Mouse (Mus musculus): ENCODE results near the gene B230217C12Rik. TPM values are rescaled to one million over a fixed set of nuclear protein-coding genes. Genes with fewer than 3 reads are reported as not detected.

Gene B230217C12Rik
- polyA plus RNA-seq, 1 experiment from 2014 or later = 24.1 TPM

GRCm38 (mm10) chr11:97820840-97821239, 19.7 kb upstream of the B230217C12Rik start:
- WGBS = 62% methylated on average over 4 of the region's 4 CpGs
- Histone ChIP-seq H3K27ac (ENCODE audit: low read length) (no peak overlapping the region), H3K27me3 (replicated peaks; ENCODE audit: control insufficient read depth, insufficient read depth, low read length) (no peaks in the 10 kb centered on the region), H3K9me3 (ENCODE audit: control insufficient read depth, low read length) (no peaks in the 10 kb centered on the region), H3K4me3 (replicated peaks; ENCODE audit: low read length) (no peak overlapping the region), H3K9ac (replicated peaks; ENCODE audit: low read depth, low read length) (no peak overlapping the region), H3K4me1 (replicated peaks; ENCODE audit: control insufficient read depth, insufficient read depth, low read length) (peaks cover 13% of the 10 kb centered on the region), H3K36me3 (ENCODE audit: control insufficient read depth, insufficient read depth) (peaks cover 12% of the 10 kb centered on the region), H3K4me2 (ENCODE audit: low read length) (no peak overlapping the region)
- no peak for ATAC-seq

GRCm38 (mm10) chr11:97821401-97822064, 19.0 kb upstream of the B230217C12Rik start:
- Histone ChIP-seq H3K27ac (ENCODE audit: low read length) (no peak overlapping the region), H3K9me3 (ENCODE audit: control insufficient read depth, low read length) (no peaks in the 10 kb centered on the region), H3K4me3 (replicated peaks; ENCODE audit: low read length) (no peak overlapping the region), H3K9ac (replicated peaks; ENCODE audit: low read depth, low read length) (no peak overlapping the region), H3K4me2 (ENCODE audit: low read length) (no peak overlapping the region), H3K27me3 (replicated peaks; ENCODE audit: control insufficient read depth, insufficient read depth, low read length) (no peaks in the 10 kb centered on the region), H3K36me3 (ENCODE audit: control insufficient read depth, insufficient read depth) (peaks cover 10% of the 10 kb centered on the region), H3K4me1 (replicated peaks; ENCODE audit: control insufficient read depth, insufficient read depth, low read length) (peaks cover 13% of the 10 kb centered on the region)
- 92% methylated on average over 8 of the region's 8 CpGs for WGBS
- ATAC-seq = no peak

- Histone ChIP-seq H3K36me3 (ENCODE audit: control insufficient read depth, insufficient read depth) (0 out of 2 replicates have a peak, but pooled peaks cover 7% of the 10 kb centered on the region), H3K9me3 (ENCODE audit: control insufficient read depth, low read length) (no peaks in the 10 kb centered on the region), H3K4me1 (replicated peaks; ENCODE audit: control insufficient read depth, insufficient read depth, low read length) (peaks cover 11% of the 10 kb centered on the region), H3K9ac (replicated peaks; ENCODE audit: low read depth, low read length) (no peak overlapping the region), H3K27ac (ENCODE audit: low read length) (no peak overlapping the region), H3K4me2 (ENCODE audit: low read length) (no peak overlapping the region), H3K27me3 (replicated peaks; ENCODE audit: control insufficient read depth, insufficient read depth, low read length) (no peaks in the 10 kb centered on the region), H3K4me3 (replicated peaks; ENCODE audit: low read length) (no peak overlapping the region)
- ATAC-seq = no peak
- WGBS = 86% methylated on average over 20 of the region's 20 CpGs
These were observed 17.6 kb upstream of the B230217C12Rik start for GRCm38 (mm10) chr11:97822840-97823603.

GRCm38 (mm10) chr11:97824168-97824567, 16.4 kb upstream of the B230217C12Rik start:
- no peak overlapping the region for H3K4me2 ChIP-seq (ENCODE audit: low read length)
- H3K27me3 ChIP-seq (replicated peaks; ENCODE audit: control insufficient read depth, insufficient read depth, low read length) = no peaks in the 10 kb centered on the region
- H3K36me3 ChIP-seq (ENCODE audit: control insufficient read depth, insufficient read depth) = 0 out of 2 replicates have a peak, but pooled peaks cover 7% of the 10 kb centered on the region
- no peak overlapping the region for H3K4me3 ChIP-seq (replicated peaks; ENCODE audit: low read length)
- H3K9me3 ChIP-seq (ENCODE audit: control insufficient read depth, low read length) = no peaks in the 10 kb centered on the region
- H3K4me1 ChIP-seq (replicated peaks; ENCODE audit: control insufficient read depth, insufficient read depth, low read length) = 0 out of 2 replicates have a peak, but pooled peaks cover 2% of the 10 kb centered on the region
- no peak overlapping the region for H3K27ac ChIP-seq (ENCODE audit: low read length)
- WGBS = 92% methylated on average over 11 of the region's 11 CpGs
- no peak for ATAC-seq
- H3K9ac ChIP-seq (replicated peaks; ENCODE audit: low read depth, low read length) = no peak overlapping the region

GRCm38 (mm10) chr11:97824895-97825294, 15.7 kb upstream of the B230217C12Rik start:
- H3K36me3 ChIP-seq (ENCODE audit: control insufficient read depth, insufficient read depth) = 0 out of 2 replicates have a peak, but pooled peaks cover 7% of the 10 kb centered on the region
- 0 out of 2 replicates have a peak, but pooled peaks cover 2% of the 10 kb centered on the region for H3K4me1 ChIP-seq (replicated peaks; ENCODE audit: control insufficient read depth, insufficient read depth, low read length)
- no peak overlapping the region for H3K27ac ChIP-seq (ENCODE audit: low read length)
- 58% methylated on average over 6 of the region's 6 CpGs for WGBS
- H3K27me3 ChIP-seq (replicated peaks; ENCODE audit: control insufficient read depth, insufficient read depth, low read length) = no peaks in the 10 kb centered on the region
- no peak for ATAC-seq
- no peak overlapping the region for H3K4me2 ChIP-seq (ENCODE audit: low read length)
- no peak overlapping the region for H3K4me3 ChIP-seq (replicated peaks; ENCODE audit: low read length)
- H3K9me3 ChIP-seq (ENCODE audit: control insufficient read depth, low read length) = no peaks in the 10 kb centered on the region
- no peak overlapping the region for H3K9ac ChIP-seq (replicated peaks; ENCODE audit: low read depth, low read length)

- 0 out of 2 replicates have a peak, but pooled peaks cover 7% of the 10 kb centered on the region for H3K36me3 ChIP-seq (ENCODE audit: control insufficient read depth, insufficient read depth)
- no peaks in the 10 kb centered on the region for H3K9me3 ChIP-seq (ENCODE audit: control insufficient read depth, low read length)
- ATAC-seq = no peak
- 90% methylated on average over 10 of the region's 10 CpGs for WGBS
- H3K4me2 ChIP-seq (ENCODE audit: low read length) = no peak overlapping the region
- no peak overlapping the region for H3K27ac ChIP-seq (ENCODE audit: low read length)
- H3K4me3 ChIP-seq (replicated peaks; ENCODE audit: low read length) = no peak overlapping the region
- no peaks in the 10 kb centered on the region for H3K27me3 ChIP-seq (replicated peaks; ENCODE audit: control insufficient read depth, insufficient read depth, low read length)
- H3K4me1 ChIP-seq (replicated peaks; ENCODE audit: control insufficient read depth, insufficient read depth, low read length) = 0 out of 2 replicates have a peak, but pooled peaks cover 2% of the 10 kb centered on the region
- no peak overlapping the region for H3K9ac ChIP-seq (replicated peaks; ENCODE audit: low read depth, low read length)
These were observed 15.3 kb upstream of the B230217C12Rik start for GRCm38 (mm10) chr11:97825295-97825694.

GRCm38 (mm10) chr11:97825971-97826370, 14.6 kb upstream of the B230217C12Rik start:
- ATAC-seq = no peak

GRCm38 (mm10) chr11:97826414-97826813, 14.2 kb upstream of the B230217C12Rik start:
- no peaks in the 10 kb centered on the region for H3K27me3 ChIP-seq (replicated peaks; ENCODE audit: control insufficient read depth, insufficient read depth, low read length)
- 0 out of 2 replicates have a peak, but pooled peaks cover 7% of the 10 kb centered on the region for H3K36me3 ChIP-seq (ENCODE audit: control insufficient read depth, insufficient read depth)
- 76% methylated on average over 7 of the region's 7 CpGs for WGBS
- H3K4me2 ChIP-seq (ENCODE audit: low read length) = no peak overlapping the region
- no peak for ATAC-seq
- H3K9ac ChIP-seq (replicated peaks; ENCODE audit: low read depth, low read length) = no peak overlapping the region
- H3K9me3 ChIP-seq (ENCODE audit: control insufficient read depth, low read length) = no peaks in the 10 kb centered on the region
- H3K4me3 ChIP-seq (replicated peaks; ENCODE audit: low read length) = no peak overlapping the region
- no peak overlapping the region for H3K27ac ChIP-seq (ENCODE audit: low read length)
- no peaks in the 10 kb centered on the region for H3K4me1 ChIP-seq (replicated peaks; ENCODE audit: control insufficient read depth, insufficient read depth, low read length)

More at GRCm38 (mm10) chr11:97825971-97826370, 14.6 kb upstream of the B230217C12Rik start:
- Histone ChIP-seq H3K27me3 (replicated peaks; ENCODE audit: control insufficient read depth, insufficient read depth, low read length) (no peaks in the 10 kb centered on the region), H3K4me1 (replicated peaks; ENCODE audit: control insufficient read depth, insufficient read depth, low read length) (no peaks in the 10 kb centered on the region), H3K36me3 (ENCODE audit: control insufficient read depth, insufficient read depth) (0 out of 2 replicates have a peak, but pooled peaks cover 7% of the 10 kb centered on the region), H3K9me3 (ENCODE audit: control insufficient read depth, low read length) (no peaks in the 10 kb centered on the region), H3K27ac (ENCODE audit: low read length) (no peak overlapping the region), H3K4me3 (replicated peaks; ENCODE audit: low read length) (no peak overlapping the region), H3K9ac (replicated peaks; ENCODE audit: low read depth, low read length) (no peak overlapping the region), H3K4me2 (ENCODE audit: low read length) (no peak overlapping the region)
- WGBS = 73% methylated on average over 9 of the region's 9 CpGs

- 0 out of 2 replicates have a peak, but pooled peaks cover 7% of the 10 kb centered on the region for H3K36me3 ChIP-seq (ENCODE audit: control insufficient read depth, insufficient read depth)
- H3K4me1 ChIP-seq (replicated peaks; ENCODE audit: control insufficient read depth, insufficient read depth, low read length) = no peaks in the 10 kb centered on the region
- no peak overlapping the region for H3K4me3 ChIP-seq (replicated peaks; ENCODE audit: low read length)
- H3K4me2 ChIP-seq (ENCODE audit: low read length) = no peak overlapping the region
- no peaks in the 10 kb centered on the region for H3K9me3 ChIP-seq (ENCODE audit: control insufficient read depth, low read length)
- no peak overlapping the region for H3K27ac ChIP-seq (ENCODE audit: low read length)
- no peaks in the 10 kb centered on the region for H3K27me3 ChIP-seq (replicated peaks; ENCODE audit: control insufficient read depth, insufficient read depth, low read length)
- H3K9ac ChIP-seq (replicated peaks; ENCODE audit: low read depth, low read length) = no peak overlapping the region
- 94% methylated on average over 6 of the region's 6 CpGs for WGBS
- no peak for ATAC-seq
These were observed 12.9 kb upstream of the B230217C12Rik start for GRCm38 (mm10) chr11:97827654-97828053.

Measured in forebrain, embryonic 16.5 days (tissue).